17 mouse cellular contexts compared by ENCODE assay signal in the genomic region with DNA sequence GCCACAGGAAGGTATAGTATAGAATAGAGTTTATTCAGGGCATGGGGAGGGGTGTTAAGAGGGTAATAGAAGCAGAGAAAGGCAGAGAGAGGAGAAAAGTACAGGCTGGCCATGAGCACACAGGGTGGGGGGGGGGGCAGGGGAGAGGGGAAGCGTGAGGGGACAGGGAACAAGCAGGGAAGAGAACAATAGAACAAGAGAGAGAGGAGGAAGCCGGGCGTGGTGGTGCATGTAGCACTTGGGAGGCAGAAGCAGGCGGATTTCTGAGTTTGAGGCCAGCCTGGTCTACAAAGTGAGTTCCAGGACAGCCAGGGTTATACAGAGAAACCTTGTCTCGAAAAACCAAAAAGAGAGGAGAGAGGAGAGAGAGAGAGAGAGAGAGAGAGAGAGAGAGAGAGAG. TPM values are rescaled to one million over a fixed set of nuclear protein-coding genes. Genes with fewer than 3 reads are reported as not detected.
"Had no signal": no experiment of that assay in that cellular context is flagged by ENCODE, and none has a peak within 500 bp of the region (broad histone marks: within the 10 kb centered on the region; RNA-seq: fewer than 3 reads in every experiment).

No protein-coding gene starts in this region.

RNA-seq across cellular contexts. Expression of gene F2rl1, which starts 8.1 kb away (rescaled TPM):
- polyA plus RNA-seq: erythroblast, embryonic 14.5 days; forebrain, embryonic 11.5 days; forebrain, embryonic 16.5 days had no signal

RNA-seq across cellular contexts. Expression of gene S100z, which starts 54.6 kb away (rescaled TPM):
- total RNA-seq: common myeloid progenitor, adult 5-6 weeks; forebrain, postnatal 0 days; gastrocnemius, adult 2 months; granulocyte monocyte progenitor cell, adult 5-6 weeks; heart, adult 18-20 months; heart, adult 2 months; heart, adult 8-10 months had no signal
- polyA plus RNA-seq: cortical plate, adult 2 months; erythroblast, embryonic 14.5 days; forebrain, embryonic 13.5 days; forebrain, embryonic 14.5 days; forebrain, embryonic 15.5 days; forebrain, embryonic 16.5 days; forebrain, postnatal 0 days; frontal cortex, adult 2 months; heart, adult 2 months; heart, embryonic 10.5 days; heart, embryonic 11.5 days had no signal
